Mouse (Mus musculus) lung, embryonic 14.5 days (tissue): Measurements from ENCODE around the gene Ly6g5b. TPM values are rescaled to one million over a fixed set of nuclear protein-coding genes. Genes with fewer than 3 reads are reported as not detected.
"Not testable (repeated sequence)": the region's sequence is repeated elsewhere in the genome, so short reads cannot be mapped to it uniquely, and the experiment has no call there.

ENCODE experiments used
- ATAC-seq: fragments of 200-750 bp; cut with Nextera tagmentation; 2 replicates; pipeline ENCODE4 v1.8.0; 2017; ENCODE audit warnings: mild to moderate bottlenecking, moderate TSS enrichment, moderate library complexity; ENCODE audit not compliant: insufficient read depth
- DNase-seq: peaks from one replicate; pipeline ENCODE4 v3.0.0-alpha.2; 2015
- H3K27ac ChIP-seq: fragments of 300-500 bp; sonication (generic); 2 replicates; pipeline ENCODE4 v1.5.1; 2014; ENCODE audit warnings: low read depth, mild to moderate bottlenecking, moderate library complexity
- H3K27me3 ChIP-seq: fragments of 300-500 bp; sonication (generic); 2 replicates; pipeline ENCODE4 v1.6.1; 2014; ENCODE audit warnings: low read length, control low read depth; ENCODE audit not compliant: insufficient read depth
- H3K36me3 ChIP-seq: fragments of 300-500 bp; sonication (generic); 2 replicates; pipeline ENCODE4 v1.6.1; 2014; ENCODE audit warnings: control low read depth; ENCODE audit not compliant: insufficient read depth
- H3K4me1 ChIP-seq: fragments of 300-500 bp; sonication (generic); 2 replicates; pipeline ENCODE4 v1.6.1; 2014; ENCODE audit warnings: antibody characterized with exemption, control low read depth; ENCODE audit not compliant: insufficient read depth
- H3K4me2 ChIP-seq: fragments of 300-500 bp; sonication (generic); 2 replicates; pipeline ENCODE4 v1.6.1; 2014; ENCODE audit warnings: mild to moderate bottlenecking
- H3K4me3 ChIP-seq: fragments of 300-500 bp; sonication (generic); 2 replicates; pipeline ENCODE4 v1.5.1; 2014; ENCODE audit warnings: low read depth, low read length
- H3K9ac ChIP-seq: fragments of 300-500 bp; sonication (generic); 2 replicates; pipeline ENCODE4 v1.6.1; 2014
- H3K9me3 ChIP-seq: fragments of 300-500 bp; sonication (generic); 2 replicates; pipeline ENCODE4 v1.6.1; 2016; ENCODE audit warnings: low read depth, low read length, control low read depth
- CTCF ChIP-seq: IDR thresholded peaks from 2 replicates; pipeline ENCODE4 v1.5.1; 2016; ENCODE audit warnings: antibody characterized with exemption, low read depth
- WGBS: fragments of 180-500 bp; shearing (Covaris S2); extraction: QIAGEN DNeasy Blood & Tissue Kit; methylation state at CpG from one replicate; pipeline ENCODE4 v1.1.7; 2014; 5-methylcytosine and 5-hydroxymethylcytosine counted together
- polyA plus RNA-seq: library from polyadenylated mRNA; unstranded; fragments of >200 nt; fragmentation: Nextera tagmentation; extraction: Ambion mirVana; gene quantifications from 2 replicates; pipeline ENCODE4 v1.2.1, GENCODE M21; 2014

Gene Ly6g5b
- polyA plus RNA-seq, 1 experiment from 2014 or later: 1.1 TPM

GRCm38 (mm10) chr17:35131500-35132173 is 16.4 kb upstream of the Ly6g5b start, which contains the start of gene Apom:
Apom (minus strand) TSS chr17:35132050.
- H3K4me1 ChIP-seq: peaks cover under 1% of the 10 kb centered on the region; the same call in 1 of the 2 replicates
- no peaks in the 10 kb centered on the region for H3K9me3 ChIP-seq
- no peak within 1 kb of the TSS for H3K4me3 ChIP-seq
- ATAC-seq: no peak
- H3K27me3 ChIP-seq: no peaks in the 10 kb centered on the region
- 74% methylated on average over 15 of the region's 15 CpGs for WGBS
- H3K27ac ChIP-seq: no peak within 1 kb of the TSS
- no peak for TF ChIP-seq CTCF
- DNase-seq: no peak
- H3K4me2 ChIP-seq: no peak within 1 kb of the TSS
- H3K9ac ChIP-seq: no peak within 1 kb of the TSS
- H3K36me3 ChIP-seq: 0 out of 2 replicates have a peak, but pooled peaks cover 15% of the 10 kb centered on the region

GRCm38 (mm10) chr17:35131038-35131437 is 15.8 kb upstream of the Ly6g5b start:
- no peak overlapping the region for H3K9ac ChIP-seq
- ATAC-seq (no peak), DNase-seq (no peak)
- H3K4me1 ChIP-seq: no peaks in the 10 kb centered on the region; the same call in 1 of the 2 replicates
- WGBS: 86% methylated on average over 8 of the region's 8 CpGs
- 0 out of 2 replicates have a peak, but pooled peaks cover 15% of the 10 kb centered on the region for H3K36me3 ChIP-seq
- H3K4me2 ChIP-seq: no peak overlapping the region
- TF ChIP-seq CTCF: no peak
- no peaks in the 10 kb centered on the region for H3K9me3 ChIP-seq
- H3K27me3 ChIP-seq: no peaks in the 10 kb centered on the region
- no peak overlapping the region for H3K4me3 ChIP-seq
- H3K27ac ChIP-seq: no peak overlapping the region

DNA sequence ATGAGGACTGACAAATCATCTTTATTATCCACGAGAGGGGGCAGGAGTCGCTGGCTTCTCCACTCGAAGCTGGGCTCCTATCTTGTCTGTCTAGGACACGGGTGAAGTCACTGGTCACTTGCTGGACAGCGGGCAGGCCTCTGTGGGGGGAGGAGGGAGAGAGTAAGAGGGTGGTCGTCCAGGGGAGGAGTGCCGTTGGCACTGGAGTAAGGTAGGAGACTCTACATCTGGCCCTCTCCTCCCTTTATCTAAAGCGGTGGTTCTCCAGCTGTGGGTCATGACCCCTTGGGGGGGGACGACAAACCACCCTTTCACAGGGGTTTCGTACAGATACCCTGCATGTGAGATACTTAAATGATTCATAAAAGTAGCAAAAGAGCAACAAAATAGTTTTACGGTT is 13.8 kb upstream of the Ly6g5b start:
- no peak overlapping the region for H3K4me3 ChIP-seq
- H3K27me3 ChIP-seq: no peaks in the 10 kb centered on the region
- H3K4me1 ChIP-seq: no peaks in the 10 kb centered on the region; the same call in 1 of the 2 replicates
- H3K9me3 ChIP-seq: no peaks in the 10 kb centered on the region
- no peak for TF ChIP-seq CTCF
- no peak overlapping the region for H3K4me2 ChIP-seq
- no peak overlapping the region for H3K27ac ChIP-seq
- H3K9ac ChIP-seq: no peak overlapping the region
- WGBS: 52% methylated on average over 11 of the region's 11 CpGs
- DNase-seq (no peak), ATAC-seq (no peak)
- peaks cover 21% of the 10 kb centered on the region; the same call in 1 of the 2 replicates for H3K36me3 ChIP-seq

- H3K36me3 ChIP-seq: peaks cover 27% of the 10 kb centered on the region; the same call in 1 of the 2 replicates
- WGBS: 52% methylated on average over 13 of the region's 13 CpGs
- no peaks in the 10 kb centered on the region for H3K27me3 ChIP-seq
- TF ChIP-seq CTCF: no peak
- H3K4me1 ChIP-seq: no peaks in the 10 kb centered on the region; the same call in 1 of the 2 replicates
- ATAC-seq (no peak), DNase-seq (no peak)
- no peaks in the 10 kb centered on the region for H3K9me3 ChIP-seq
- H3K4me3 ChIP-seq: peak overlapping the region; percentile 48
- no peak overlapping the region for H3K27ac ChIP-seq
- peak overlapping the region; percentile 74 for H3K9ac ChIP-seq
- peak overlapping the region; percentile 79 for H3K4me2 ChIP-seq
These were observed 11.8 kb upstream of the Ly6g5b start for GRCm38 (mm10) chr17:35127017-35127416.

DNA sequence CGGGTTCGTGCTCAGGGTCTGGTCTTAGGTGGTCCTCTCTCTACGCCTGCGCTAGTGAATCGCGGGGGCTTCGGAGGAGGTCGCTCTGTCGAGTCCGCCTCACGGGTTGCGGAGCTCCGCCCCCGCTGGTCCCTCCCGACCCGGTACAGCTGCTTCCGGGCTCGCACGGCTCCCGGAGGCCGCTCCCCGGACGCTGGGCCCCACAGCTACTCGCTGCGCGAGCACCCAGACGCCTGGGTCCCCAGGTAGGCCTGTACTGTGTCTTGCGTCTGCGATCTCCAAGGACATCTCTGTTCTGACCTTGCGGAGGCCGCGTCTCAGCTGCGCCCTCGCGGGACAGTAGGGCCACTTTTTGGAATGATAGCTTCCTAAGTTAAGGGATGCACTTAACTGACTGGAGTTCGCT is 11.0 kb upstream of the Ly6g5b start, which contains the start of gene D17H6S53E:
Gene D17H6S53E (plus strand): TSS at position 168 of the 406 bp plus-strand sequence.
- DNase-seq (peak; percentile 87), ATAC-seq (peak; percentile 58)
- no peak for TF ChIP-seq CTCF
- Histone ChIP-seq H3K4me1 (no peaks in the 10 kb centered on the region; the same call in 1 of the 2 replicates), H3K4me3 (peak within 1 kb of the TSS; percentile 48), H3K36me3 (peaks cover 27% of the 10 kb centered on the region; the same call in 1 of the 2 replicates), H3K27me3 (no peaks in the 10 kb centered on the region), H3K9ac (peak within 1 kb of the TSS; percentile 74), H3K9me3 (no peaks in the 10 kb centered on the region), H3K27ac (peak within 1 kb of the TSS; percentile 64), H3K4me2 (peak within 1 kb of the TSS; percentile 79)
- under 1% methylated on average over 36 of the region's 36 CpGs for WGBS

- Histone ChIP-seq H3K9me3 (no peaks in the 10 kb centered on the region), H3K27ac (peak overlapping the region; percentile 64; the same call in 1 of the 2 replicates), H3K4me1 (no peaks in the 10 kb centered on the region; the same call in 1 of the 2 replicates), H3K9ac (peak overlapping the region; percentile 74), H3K36me3 (peaks cover 27% of the 10 kb centered on the region; the same call in 1 of the 2 replicates), H3K4me3 (peak overlapping the region; percentile 48), H3K4me2 (peak overlapping the region; percentile 79), H3K27me3 (no peaks in the 10 kb centered on the region)
- ATAC-seq (no peak), DNase-seq (peak; percentile 10)
- WGBS: 13% methylated on average over 6 of the region's 6 CpGs
- TF ChIP-seq CTCF: no peak
These were observed 10.3 kb upstream of the Ly6g5b start for GRCm38 (mm10) chr17:35125578-35125977.

GRCm38 (mm10) chr17:35125081-35125480 is 9.9 kb upstream of the Ly6g5b start:
- Histone ChIP-seq H3K9me3 (no peaks in the 10 kb centered on the region), H3K27ac (0 out of 2 replicates have a peak overlapping the region, but pooled peaks have one; percentile 64), H3K4me2 (peak overlapping the region; percentile 79; the same call in 1 of the 2 replicates), H3K36me3 (peaks cover 24% of the 10 kb centered on the region; the same call in 1 of the 2 replicates), H3K27me3 (no peaks in the 10 kb centered on the region), H3K9ac (peak overlapping the region; percentile 74), H3K4me1 (peaks cover 2% of the 10 kb centered on the region; the same call in 1 of the 2 replicates), H3K4me3 (peak overlapping the region; percentile 48; the same call in 1 of the 2 replicates)
- no peak for TF ChIP-seq CTCF
- ATAC-seq (no peak), DNase-seq (no peak)
- 92% methylated on average over 1 of the region's 1 CpGs for WGBS

- WGBS: 88% methylated on average over 12 of the region's 12 CpGs
- DNase-seq: not testable (repeated sequence)
These were observed 9.2 kb upstream of the Ly6g5b start for GRCm38 (mm10) chr17:35124261-35124896.

GRCm38 (mm10) chr17:35123287-35123686 is 8.1 kb upstream of the Ly6g5b start:
- 84% methylated on average over 9 of the region's 9 CpGs for WGBS
- not testable (repeated sequence) for H3K9me3 ChIP-seq, H3K27ac ChIP-seq, ATAC-seq, H3K27me3 ChIP-seq, H3K4me1 ChIP-seq, H3K9ac ChIP-seq, H3K4me2 ChIP-seq, DNase-seq, H3K4me3 ChIP-seq
- H3K36me3 ChIP-seq: peaks cover 27% of the 10 kb centered on the region

More at GRCm38 (mm10) chr17:35124261-35124896, 9.2 kb upstream of the Ly6g5b start:
- not testable (repeated sequence) for H3K9ac ChIP-seq, H3K4me1 ChIP-seq, ATAC-seq, H3K27ac ChIP-seq, H3K9me3 ChIP-seq, H3K4me3 ChIP-seq, H3K4me2 ChIP-seq, H3K27me3 ChIP-seq
- peaks cover 26% of the 10 kb centered on the region; the same call in 1 of the 2 replicates for H3K36me3 ChIP-seq
